In genomic region chr4:63440262-63440661, GRCm38 (mm10) we compare ENCODE assay signal across 21 mouse cellular contexts. TPM values are rescaled to one million over a fixed set of nuclear protein-coding genes. Genes with fewer than 3 reads are reported as not detected.
DNase-seq lines count a peak whose midpoint lies in the region; ATAC-seq lines count a peak whose summit lies in the region.
"Had no signal": no experiment of that assay in that cellular context is flagged by ENCODE, and none has a peak within 500 bp of the region (broad histone marks: within the 10 kb centered on the region; RNA-seq: fewer than 3 reads in every experiment).

No protein-coding gene starts in this region.

- H3K9ac ChIP-seq in kidney, embryonic 15.5 days = no peak overlapping the region
- no peak overlapping the region for H3K9ac ChIP-seq in limb, embryonic 13.5 days
- H3K9ac ChIP-seq: embryonic facial prominence, embryonic 12.5 days; forebrain, embryonic 15.5 days; hindbrain, embryonic 12.5 days; liver, postnatal 0 days had no signal

- H3K4me3 ChIP-seq in kidney, embryonic 15.5 days (replicated peaks) = no peak overlapping the region
- no peak overlapping the region for H3K4me3 ChIP-seq in embryonic facial prominence, embryonic 10.5 days
- no peak overlapping the region for H3K4me3 ChIP-seq in limb, embryonic 13.5 days
- H3K4me3 ChIP-seq: embryonic facial prominence, embryonic 12.5 days; forebrain, embryonic 15.5 days; gastrocnemius, adult 2 months; hindbrain, embryonic 12.5 days had no signal

- no peaks in the 10 kb centered on the region for H3K27me3 ChIP-seq in kidney, embryonic 15.5 days
- H3K27me3 ChIP-seq in embryonic facial prominence, embryonic 10.5 days (replicated peaks; ENCODE audit: low read depth, poor library complexity, severe bottlenecking) = no peaks in the 10 kb centered on the region
- no peaks in the 10 kb centered on the region for H3K27me3 ChIP-seq in limb, embryonic 13.5 days
- H3K27me3 ChIP-seq: embryonic facial prominence, embryonic 12.5 days; forebrain, embryonic 15.5 days; hindbrain, embryonic 12.5 days had no signal

- intact Hi-C loops in heart, postnatal 10 days (cut with DNase I) = no loop called here

- H3K4me2 ChIP-seq in kidney, embryonic 15.5 days = no peak overlapping the region
- H3K4me2 ChIP-seq in limb, embryonic 13.5 days (replicated peaks) = no peak overlapping the region
- H3K4me2 ChIP-seq: embryonic facial prominence, embryonic 12.5 days; forebrain, embryonic 15.5 days; heart, embryonic 11.5 days; hindbrain, embryonic 12.5 days had no signal

- no peak for DNase-seq in kidney, adult 9 months
- peak; percentile 20 for DNase-seq in embryo, embryonic 10.5 days (ENCODE audit: low spot score)
- peak; percentile 59 for DNase-seq in embryonic facial prominence, embryonic 10.5 days (ENCODE audit: low spot score)
- DNase-seq in heart, postnatal 10 days = no peak
- DNase-seq in adipocyte (ENCODE audit: low spot score) = no peak
- DNase-seq: adrenal gland, postnatal 14 days; cerebellum, adult 11-12 months; cerebellum, postnatal 14 days; gastrocnemius, adult 2 months; heart, postnatal 14 days; kidney, postnatal 14 days; liver, postnatal 0 days; lung, postnatal 36 days; right cerebral cortex, postnatal 4 days had no signal

- no peak; the same call in 1 of the 2 replicates for ATAC-seq in kidney, embryonic 15.5 days (replicated peaks; ENCODE audit: low FRiP score)
- ATAC-seq in limb, embryonic 13.5 days (ENCODE audit: low FRiP score, low read depth) = 0 out of 2 replicates have a peak, but pooled peaks have one; percentile 6
- ATAC-seq: forebrain, embryonic 15.5 days; liver, postnatal 0 days had no signal

- H3K27ac ChIP-seq in kidney, embryonic 15.5 days = peak overlapping the region; percentile 7; the same call in 1 of the 2 replicates
- H3K27ac ChIP-seq in embryonic facial prominence, embryonic 10.5 days (replicated peaks) = no peak overlapping the region; the same call in 1 of the 2 replicates
- H3K27ac ChIP-seq in limb, embryonic 13.5 days = no peak overlapping the region
- H3K27ac ChIP-seq: embryonic facial prominence, embryonic 12.5 days; forebrain, embryonic 15.5 days; gastrocnemius, adult 2 months; hindbrain, embryonic 12.5 days; stomach, postnatal 0 days had no signal

- peaks cover 27% of the 10 kb centered on the region for H3K4me1 ChIP-seq in kidney, embryonic 15.5 days
- peaks cover 39% of the 10 kb centered on the region for H3K4me1 ChIP-seq in embryonic facial prominence, embryonic 10.5 days
- peaks cover 59% of the 10 kb centered on the region for H3K4me1 ChIP-seq in limb, embryonic 13.5 days
- H3K4me1 ChIP-seq: forebrain, embryonic 15.5 days had no signal

- H3K36me3 ChIP-seq in kidney, embryonic 15.5 days = no peaks in the 10 kb centered on the region
- 0 out of 2 replicates have a peak, but pooled peaks cover 4% of the 10 kb centered on the region for H3K36me3 ChIP-seq in embryonic facial prominence, embryonic 10.5 days (replicated peaks)
- peaks cover 5% of the 10 kb centered on the region; the same call in 1 of the 2 replicates for H3K36me3 ChIP-seq in limb, embryonic 13.5 days
- H3K36me3 ChIP-seq: embryonic facial prominence, embryonic 12.5 days; forebrain, embryonic 15.5 days; hindbrain, embryonic 12.5 days had no signal

- H3K9me3 ChIP-seq in kidney, embryonic 15.5 days (replicated peaks) = no peaks in the 10 kb centered on the region
- no peaks in the 10 kb centered on the region for H3K9me3 ChIP-seq in embryonic facial prominence, embryonic 10.5 days
- H3K9me3 ChIP-seq in limb, embryonic 13.5 days = peaks cover 14% of the 10 kb centered on the region
- H3K9me3 ChIP-seq: forebrain, embryonic 15.5 days; hindbrain, embryonic 12.5 days had no signal

- WGBS in kidney, embryonic 15.5 days = 42% methylated on average over 7 of the region's 7 CpGs
- WGBS in embryonic facial prominence, embryonic 10.5 days = 59% methylated on average over 7 of the region's 7 CpGs
- WGBS in limb, embryonic 13.5 days = 44% methylated on average over 7 of the region's 7 CpGs

RNA-seq across cellular contexts. Expression of gene Akna, which starts 37.1 kb away (rescaled TPM):
- polyA plus RNA-seq in kidney, embryonic 15.5 days (2015; fragmentation: Nextera tagmentation; extraction: Ambion mirVana) = 7.4 and 8.3 TPM in 2 replicates
- polyA plus RNA-seq in embryonic facial prominence, embryonic 10.5 days (2016; fragmentation: Nextera tagmentation; extraction: Ambion mirVana) = 11.8 and 12.0 TPM in 2 replicates
- 8.5 and 8.6 TPM in 2 replicates for polyA plus RNA-seq in limb, embryonic 13.5 days (2015; fragmentation: Nextera tagmentation; extraction: Ambion mirVana)
- total RNA-seq in heart, postnatal 10 days (2021) = 1 to 10 TPM; 5.4 to 6.1 TPM

RNA-seq across cellular contexts. Expression of gene Whrn, which starts 55.5 kb away (rescaled TPM):
- 5.1 and 6.1 TPM in 2 replicates for polyA plus RNA-seq in kidney, embryonic 15.5 days (2015; fragmentation: Nextera tagmentation; extraction: Ambion mirVana)
- 4.2 and 7.5 TPM in 2 replicates for polyA plus RNA-seq in embryonic facial prominence, embryonic 10.5 days (2016; fragmentation: Nextera tagmentation; extraction: Ambion mirVana)
- polyA plus RNA-seq in limb, embryonic 13.5 days (2015; fragmentation: Nextera tagmentation; extraction: Ambion mirVana) = 8.1 and 10.4 TPM in 2 replicates
- 10 to 100 TPM in 1 of 2 experiments, 1 to 10 TPM in 1; 10.0 to 11.0 TPM for total RNA-seq in heart, postnatal 10 days (2021)

Comparison
In these comparisons a context has a peak if more than half of its experiments do, and no peak if none do; other contexts are left out.
1. DNase-seq: peak in embryo, embryonic 10.5 days (single experiment) and embryonic facial prominence, embryonic 10.5 days (single experiment); none in kidney, adult 9 months (single experiment), heart, postnatal 10 days (0 of 2) and adipocyte (single experiment).